Mouse (Mus musculus) adrenal gland, postnatal 14 days (tissue): ENCODE measurements around the gene Zic2. TPM values are rescaled to one million over a fixed set of nuclear protein-coding genes. Genes with fewer than 3 reads are reported as not detected.

Experiments
- DNase-seq: peaks from one replicate; pipeline ENCODE4 v3.0.0; 2021; ENCODE audit warnings: mixed read lengths
- total RNA-seq: library from RNA; stranded (reverse); gene quantifications from 2 replicates; pipeline ENCODE4 v1.2.3, GENCODE M21; 2021

Zic2 gene
- total RNA-seq, 1 experiment from 2014 or later, result not detected

DNA sequence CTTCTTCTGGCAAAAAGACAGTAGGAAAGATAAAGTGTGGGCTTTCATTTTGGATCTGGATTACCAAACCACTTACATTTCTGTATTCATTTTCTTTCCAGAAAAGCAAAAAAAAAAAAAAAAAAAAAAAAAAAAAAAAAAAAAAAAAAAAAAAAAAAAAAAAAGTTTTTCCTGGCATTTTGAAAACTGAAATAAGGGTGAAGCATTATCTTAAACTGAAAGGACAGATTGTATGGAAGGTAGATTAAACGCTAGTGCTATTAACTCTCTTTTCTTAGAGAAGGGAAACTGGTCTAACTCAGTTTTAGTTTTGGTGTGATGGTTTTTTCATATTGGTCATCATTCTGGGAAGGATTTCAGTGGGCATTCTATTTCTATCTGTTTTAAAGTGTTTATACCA is 16.8 kb downstream of the Zic2 start:
- no peak for DNase-seq

DNA sequence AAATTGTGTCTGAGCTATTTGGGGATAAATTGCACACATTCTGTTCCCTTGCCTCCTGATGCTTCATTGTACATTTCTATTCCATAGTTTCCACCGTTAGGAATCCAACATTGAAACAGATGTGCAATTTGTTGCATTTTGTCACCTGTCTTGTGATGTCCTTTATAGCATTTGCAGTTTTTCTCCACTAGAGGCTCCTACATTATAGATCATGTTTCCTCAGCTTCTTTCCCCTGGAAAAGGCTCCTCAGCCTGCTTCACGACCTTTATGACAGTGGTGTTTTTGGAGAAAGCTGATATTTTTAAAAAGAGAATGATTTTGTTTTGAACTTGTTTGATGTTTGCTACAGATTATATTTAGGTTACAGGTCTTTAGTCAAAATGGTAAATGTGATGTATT is 33.8 kb downstream of the Zic2 start:
- no peak for DNase-seq

DNA sequence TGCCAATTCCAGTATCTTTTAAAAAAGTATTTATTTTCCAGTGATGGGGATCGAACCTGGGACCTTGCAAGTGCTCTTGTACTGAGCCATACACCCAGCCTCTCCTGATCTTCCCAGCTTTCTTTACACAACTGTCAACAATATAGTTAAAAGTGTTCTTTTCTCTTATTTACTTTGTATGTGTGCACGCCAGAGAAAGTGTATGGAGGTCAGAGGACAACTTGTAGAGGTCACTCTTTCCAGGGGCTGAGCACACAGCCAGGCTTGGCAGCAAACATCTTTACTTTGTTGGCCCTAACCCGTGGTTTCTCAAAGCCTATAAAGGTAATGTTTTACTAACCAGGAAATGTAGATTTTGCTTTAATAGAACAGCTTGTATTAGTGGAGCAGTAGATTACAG is 36.3 kb downstream of the Zic2 start:
- DNase-seq, result no peak

DNA sequence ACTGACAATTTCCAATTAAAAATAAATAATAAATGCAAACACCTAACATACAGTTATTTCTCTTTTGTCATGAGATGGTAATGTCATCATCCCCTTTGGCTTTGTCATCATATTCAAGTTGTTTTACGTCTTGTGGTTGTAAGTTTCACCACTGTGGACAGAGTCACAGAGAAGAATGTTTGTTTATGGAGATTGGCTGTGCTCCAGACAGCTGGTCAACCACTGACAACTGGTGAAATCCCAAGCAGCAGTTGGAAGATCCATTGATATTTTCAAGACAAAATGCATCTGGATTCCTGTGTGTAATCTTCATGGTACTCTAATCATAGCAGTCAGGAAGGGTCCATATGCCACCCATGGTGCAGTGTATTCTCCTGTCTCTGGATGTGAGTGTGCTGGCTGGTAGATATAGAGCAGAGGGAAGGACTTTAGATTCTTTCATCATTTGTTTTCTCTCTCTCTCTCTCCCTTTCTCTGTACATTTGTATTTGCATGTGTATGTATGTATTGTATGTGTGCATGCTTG is 38.3 kb downstream of the Zic2 start:
- DNase-seq, result no peak

DNA sequence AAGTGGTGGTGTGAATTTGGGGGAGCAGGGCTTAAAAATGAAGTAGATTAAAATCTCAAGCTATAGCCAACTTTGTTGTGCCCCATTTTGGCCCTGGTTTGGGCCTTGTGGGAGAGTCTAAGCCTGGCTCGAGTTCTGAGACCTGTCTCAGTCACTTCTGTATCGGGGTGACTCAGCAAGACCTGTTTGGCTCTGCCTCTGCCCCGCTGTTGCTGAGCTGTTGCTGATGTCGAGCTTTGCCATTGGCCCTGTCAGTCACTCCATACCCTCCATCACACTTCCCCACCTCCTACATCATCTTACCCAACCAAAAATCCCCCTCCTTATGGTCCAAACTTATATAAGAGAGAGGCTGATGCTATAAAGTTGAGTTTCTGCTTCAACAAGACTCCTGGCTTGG is 53.2 kb downstream of the Zic2 start:
- no peak for DNase-seq

Other genes with a start within 250 kb of the Zic2 start
- gene Gm5089, start 24.3 kb upstream of the Zic2 start, total RNA-seq, result not detected in 2 replicates
- 0.11 TPM in 1 of 2 replicates, not detected in the other for gene Zic5, start 9.8 kb upstream of the Zic2 start, total RNA-seq
- gene Gm10837, start 15.2 kb downstream of the Zic2 start, total RNA-seq, result not detected in 2 replicates
- 189 and 214 TPM in 2 replicates for gene Pcca, start 58.9 kb downstream of the Zic2 start, total RNA-seq